Mouse (Mus musculus) spleen, adult 2 months (tissue): ENCODE measurements around the gene Abhd6.

ENCODE experiments used
- CTCF ChIP-seq: fragments of 200-500 bp; IDR thresholded peaks from 2 replicates; pipeline ENCODE4 v1.5.1; 2011; ENCODE audit warnings: mild to moderate bottlenecking, inconsistent platforms; ENCODE audit not compliant: insufficient read depth, insufficient read length, insufficient replicate concordance; ENCODE audit errors: extremely low read depth
- POLR2A ChIP-seq: fragments of 200-500 bp; IDR thresholded peaks from 2 replicates; pipeline ENCODE4 v1.6.1; 2011; ENCODE audit warnings: low read depth, low read length, inconsistent platforms

DNA sequence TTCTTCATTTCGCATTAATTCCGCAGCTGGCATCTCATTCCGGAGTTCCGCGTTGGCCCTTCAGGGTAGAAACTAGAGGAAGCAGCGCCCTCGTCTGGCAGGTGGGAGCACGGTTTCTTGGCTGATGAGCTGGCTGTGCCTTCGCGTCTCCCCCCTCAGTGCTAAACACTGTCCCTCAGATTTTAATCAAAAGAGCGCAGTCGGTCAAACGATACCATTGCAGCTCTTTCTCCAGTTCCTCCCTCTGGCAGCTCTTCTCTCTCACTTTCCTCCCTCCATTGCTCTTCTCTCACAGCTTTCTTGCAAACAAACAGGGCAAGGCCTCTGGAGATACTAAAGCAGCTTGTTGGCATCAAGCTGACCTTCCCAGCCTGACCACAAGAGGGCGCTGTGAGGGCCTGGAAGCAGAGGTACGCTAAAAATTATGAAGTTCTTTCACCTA lies 5.4 kb upstream of the Abhd6 start:
- TF ChIP-seq POLR2A: no peak
- TF ChIP-seq CTCF: peak; percentile 91
